Mouse (Mus musculus) layer of hippocampus, adult 18-20 months (tissue): ENCODE data around the gene Abcd3. TPM values are rescaled to one million over a fixed set of nuclear protein-coding genes. Genes with fewer than 3 reads are reported as not detected.
"Not testable (repeated sequence)": the region's sequence is repeated elsewhere in the genome, so short reads cannot be mapped to it uniquely, and the experiment has no call there.

Experiments used
- DNase-seq, 2 experiments: peaks; one replicate each; pipeline ENCODE4 v3.0.0; 2022; ENCODE audit warnings: low spot score in 2 of 2
- total RNA-seq, 2 experiments: library from RNA; stranded (reverse); gene quantifications; 2 replicates each; pipeline ENCODE4 v1.2.3; 2021

Abcd3 gene
- total RNA-seq, 2 experiments from 2014 or later = 54.1 to 55.7 TPM

GRCm38 (mm10) chr3:121819693-121820200 is 4.6 kb upstream of the Abcd3 start:
- DNase-seq = no peak

- DNase-seq = no peak
These were observed 3.8 kb upstream of the Abcd3 start for GRCm38 (mm10) chr3:121818736-121819396.

GRCm38 (mm10) chr3:121815549-121816235 is 590 bp upstream of the Abcd3 start:
- DNase-seq = peak in 1 of 2 experiments; percentile 6

- DNase-seq = no peak
These were observed 663 bp downstream of the Abcd3 start for GRCm38 (mm10) chr3:121814413-121814864.

GRCm38 (mm10) chr3:121813834-121814233 is 1.3 kb downstream of the Abcd3 start:
- DNase-seq = no peak

GRCm38 (mm10) chr3:121808246-121808645 is 6.9 kb downstream of the Abcd3 start:
- no peak for DNase-seq

- no peak for DNase-seq
These were observed 20.9 kb downstream of the Abcd3 start for GRCm38 (mm10) chr3:121794214-121794613.

- DNase-seq = no peak
These were observed 22.9 kb downstream of the Abcd3 start for GRCm38 (mm10) chr3:121792246-121792645.

- peak in 1 of 2 experiments; percentile 11 for DNase-seq
These were observed 24.7 kb downstream of the Abcd3 start for GRCm38 (mm10) chr3:121790442-121790841.

GRCm38 (mm10) chr3:121789790-121790189 is 25.3 kb downstream of the Abcd3 start:
- DNase-seq = no peak

GRCm38 (mm10) chr3:121783020-121783419 is 32.1 kb downstream of the Abcd3 start:
- no peak for DNase-seq

GRCm38 (mm10) chr3:121777943-121778342 is 37.2 kb downstream of the Abcd3 start:
- peak; percentile 61 to 74 for DNase-seq

- not testable (repeated sequence) for DNase-seq
These were observed 41.8 kb downstream of the Abcd3 start for GRCm38 (mm10) chr3:121773336-121773735.

GRCm38 (mm10) chr3:121768770-121769169 is 46.3 kb downstream of the Abcd3 start:
- no peak for DNase-seq

GRCm38 (mm10) chr3:121766818-121767217 is 48.3 kb downstream of the Abcd3 start:
- no peak for DNase-seq

GRCm38 (mm10) chr3:121766048-121766447 is 49.1 kb downstream of the Abcd3 start:
- DNase-seq = no peak

- no peak for DNase-seq
These were observed 52.8 kb downstream of the Abcd3 start for GRCm38 (mm10) chr3:121762056-121762852.

GRCm38 (mm10) chr3:121758373-121758772 is 56.7 kb downstream of the Abcd3 start:
- no peak for DNase-seq

- no peak for DNase-seq
These were observed 60.0 kb downstream of the Abcd3 start for GRCm38 (mm10) chr3:121755152-121755551.

- not testable (repeated sequence) for DNase-seq
These were observed 60.6 kb downstream of the Abcd3 start for GRCm38 (mm10) chr3:121754319-121755090.
